Mouse (Mus musculus): Measurements from ENCODE around the gene 1110017D15Rik.
"Not testable (repeated sequence)": the region's sequence is repeated elsewhere in the genome, so short reads cannot be mapped to it uniquely, and the experiment has no call there.

1110017D15Rik gene

DNA sequence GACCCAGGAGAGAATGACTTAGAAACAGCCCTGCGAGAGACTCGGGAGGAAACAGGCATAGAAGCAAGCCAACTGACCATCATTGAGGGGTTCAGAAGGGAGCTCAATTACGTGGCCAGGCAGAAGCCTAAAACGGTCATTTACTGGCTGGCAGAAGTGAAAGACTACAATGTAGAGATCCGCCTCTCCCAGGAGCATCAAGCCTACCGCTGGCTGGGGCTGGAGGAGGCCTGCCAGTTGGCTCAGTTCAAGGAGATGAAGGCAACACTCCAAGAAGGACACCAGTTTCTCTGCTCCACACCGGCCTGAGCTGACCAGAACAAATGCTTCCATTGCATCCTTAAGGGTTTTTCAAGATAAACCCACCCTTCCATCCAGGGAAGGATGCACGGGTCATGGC, 36.9 kb downstream of the 1110017D15Rik start:
- DNase-seq (ENCODE audit: low read depth, low spot score): no peak

DNA sequence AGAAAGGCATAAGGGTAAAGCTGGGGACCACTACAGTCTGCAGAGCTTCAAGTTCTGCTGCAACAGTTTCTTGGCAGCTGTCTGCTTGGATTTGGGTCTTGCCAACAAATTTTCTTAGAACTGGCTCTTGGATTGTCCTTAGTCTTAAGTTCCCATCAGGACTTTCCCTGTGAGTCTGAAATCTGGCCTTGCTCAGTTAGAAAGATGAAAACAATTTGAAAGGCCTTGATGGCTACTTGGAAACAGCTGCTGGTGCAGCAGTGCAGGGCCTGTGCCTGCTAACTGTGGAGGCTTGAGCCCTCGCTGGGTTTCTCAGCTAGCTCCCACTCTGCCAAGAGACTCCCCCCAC, 37.7 kb downstream of the 1110017D15Rik start:
- DNase-seq (ENCODE audit: low read depth, low spot score): no peak

DNA sequence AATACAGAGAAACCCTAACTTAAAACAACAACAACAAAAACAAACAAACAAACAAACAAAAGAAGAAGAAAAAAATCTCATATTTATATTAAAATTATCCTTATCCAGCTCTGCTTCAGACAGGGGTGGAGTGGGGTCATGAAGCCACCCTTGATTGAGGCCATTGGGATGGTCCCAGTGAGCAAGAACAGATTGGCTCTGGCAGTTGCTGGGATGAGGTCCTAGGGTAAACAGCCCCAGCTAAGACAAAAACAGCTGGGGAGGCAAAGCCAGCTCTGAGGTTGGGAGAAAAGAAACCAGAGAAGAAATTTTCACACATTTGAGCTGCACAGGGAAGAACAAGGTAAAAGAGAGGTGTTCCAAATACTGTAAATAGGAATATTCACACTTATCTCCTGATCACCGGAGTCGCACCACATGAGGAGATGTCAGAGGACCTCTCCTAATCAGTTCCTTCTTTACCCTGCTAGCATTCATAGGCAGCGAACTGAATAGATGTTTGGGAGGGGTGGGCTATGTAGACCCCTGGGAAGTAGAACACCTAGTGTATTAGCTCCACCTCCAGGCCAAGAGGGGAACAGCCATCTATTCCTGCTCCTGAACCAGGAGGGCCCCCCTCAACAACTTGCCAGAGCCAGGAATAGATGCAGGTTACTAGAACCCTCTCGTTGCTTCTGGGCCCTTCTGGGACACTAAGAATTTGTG, 38.2 kb downstream of the 1110017D15Rik start:
- no peak for DNase-seq (ENCODE audit: low read depth, low spot score)

DNA sequence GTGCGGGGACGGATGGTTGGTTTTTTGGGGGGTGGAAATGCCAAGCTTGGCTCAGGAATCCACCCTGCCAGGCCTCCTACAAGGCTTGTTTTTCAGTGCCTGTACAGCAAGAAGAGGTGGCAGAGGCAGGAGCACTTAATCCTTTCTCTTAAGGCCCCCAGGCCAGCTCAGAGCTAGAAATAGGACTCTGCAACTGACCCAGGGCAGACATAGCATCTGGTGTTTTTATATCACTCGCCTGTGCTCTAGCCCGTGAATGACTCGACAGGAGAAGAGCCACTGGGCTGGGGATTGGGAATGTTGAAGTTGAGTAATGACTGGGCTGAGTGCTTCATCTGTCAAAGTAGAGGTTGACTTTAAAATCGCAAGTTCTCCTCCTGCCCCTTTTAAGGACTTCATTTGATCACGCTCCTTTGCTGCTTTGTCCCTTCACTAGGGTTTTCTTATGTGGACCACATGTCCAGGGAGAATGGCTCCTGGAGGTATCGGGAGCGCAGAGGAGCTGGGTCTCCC, 39.4 kb downstream of the 1110017D15Rik start:
- no peak for DNase-seq (ENCODE audit: low read depth, low spot score)

DNA sequence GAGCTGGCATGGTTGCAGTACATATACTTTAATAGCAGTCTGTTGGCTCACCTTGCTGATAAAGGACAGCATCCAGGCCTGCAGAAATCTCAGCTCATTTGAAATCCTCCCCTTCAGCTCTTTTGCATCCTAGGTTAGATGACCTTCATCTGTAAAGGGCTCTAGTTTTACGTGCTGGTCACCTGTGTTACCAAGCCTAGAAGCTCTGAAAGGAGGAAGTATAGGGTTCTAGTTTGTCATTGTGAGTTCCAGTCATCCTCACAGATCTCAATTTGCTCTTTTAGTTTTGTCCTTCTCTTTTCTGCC, 45.8 kb downstream of the 1110017D15Rik start:
- DNase-seq (ENCODE audit: low read depth, low spot score): no peak

DNA sequence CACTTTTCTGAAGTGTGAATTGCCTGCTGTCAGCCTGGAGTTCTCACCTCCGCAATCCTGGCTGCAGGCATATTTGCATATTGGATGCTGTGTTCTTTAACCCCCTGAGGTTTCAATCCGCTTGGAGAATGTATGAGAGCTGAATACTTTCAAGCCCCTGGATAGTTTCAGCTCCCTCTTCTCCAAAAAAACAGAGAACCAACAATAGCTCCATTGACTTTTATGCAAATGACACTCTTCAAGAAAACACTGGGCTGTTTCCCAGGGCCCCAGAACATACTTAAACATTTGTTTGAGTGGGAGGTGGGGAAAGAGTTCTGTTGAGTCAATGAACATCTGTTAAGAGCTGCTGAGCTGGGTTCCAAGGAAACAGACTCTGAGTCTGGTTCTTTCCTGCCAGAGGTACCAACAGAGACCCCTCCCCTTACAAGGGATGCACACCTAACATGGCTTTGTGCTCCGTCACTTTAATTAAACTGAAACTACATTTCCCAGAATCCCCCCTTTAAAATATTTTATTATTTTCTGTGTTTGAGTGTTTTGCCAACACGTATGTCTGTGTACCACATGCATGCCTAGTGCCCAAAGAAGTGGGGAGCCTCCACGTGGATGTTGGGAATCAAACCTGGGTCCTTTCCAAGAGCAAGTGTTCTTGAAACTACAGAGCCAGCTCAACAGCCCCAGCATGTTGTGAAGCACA, 46.3 kb downstream of the 1110017D15Rik start:
- DNase-seq (ENCODE audit: low read depth, low spot score): no peak

DNA sequence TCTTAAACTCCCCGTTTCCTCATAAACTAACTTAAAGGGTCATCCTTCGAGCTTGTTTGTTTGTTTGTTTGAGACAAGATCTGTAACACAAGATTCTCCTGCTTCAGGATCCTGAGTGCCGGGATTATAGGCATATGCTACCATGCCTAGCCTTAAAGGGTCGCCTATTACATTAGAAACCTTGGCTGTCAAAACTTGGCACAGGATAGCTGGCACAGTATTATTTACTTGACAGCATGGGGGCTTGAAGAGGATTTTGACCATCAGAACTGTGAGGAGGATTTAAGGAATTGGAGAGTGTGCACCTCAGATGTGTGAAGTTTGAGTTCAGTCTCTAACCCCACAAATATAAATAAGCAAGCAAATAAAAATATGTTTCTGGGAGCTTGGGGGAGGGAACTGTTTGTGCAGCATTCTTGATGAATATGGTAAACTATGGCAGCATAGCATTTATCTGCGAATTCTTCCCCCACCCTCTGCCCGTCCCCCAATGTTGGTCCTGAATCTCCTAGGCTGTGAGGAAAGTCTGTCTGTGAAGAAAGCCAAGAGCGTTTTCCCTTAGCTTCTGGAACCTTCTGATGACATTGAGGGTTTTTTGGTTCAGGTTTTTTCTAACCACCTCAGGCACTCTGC, 47.0 kb downstream of the 1110017D15Rik start:
- no peak for DNase-seq (ENCODE audit: low read depth, low spot score)

DNA sequence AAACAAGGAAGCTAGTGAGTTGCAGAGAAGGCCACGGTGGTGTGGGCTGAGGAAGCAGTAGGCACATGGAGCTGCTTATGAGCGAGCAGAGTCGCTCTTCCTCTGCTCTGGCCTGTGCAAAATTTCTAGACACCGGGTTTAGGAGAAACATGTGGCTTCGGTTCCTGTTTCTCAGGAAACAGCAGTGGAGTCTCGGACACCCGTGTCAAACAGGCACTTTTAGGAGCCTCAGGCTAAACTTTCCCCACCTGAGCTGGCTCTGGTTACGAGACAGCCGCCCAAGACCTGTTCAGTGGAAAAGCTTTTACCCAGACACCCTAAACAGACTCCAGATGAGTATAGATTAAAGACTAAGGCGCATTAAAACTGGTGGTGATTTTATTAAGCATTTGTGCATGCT, 47.9 kb downstream of the 1110017D15Rik start:
- DNase-seq (ENCODE audit: low read depth, low spot score): no peak

DNA sequence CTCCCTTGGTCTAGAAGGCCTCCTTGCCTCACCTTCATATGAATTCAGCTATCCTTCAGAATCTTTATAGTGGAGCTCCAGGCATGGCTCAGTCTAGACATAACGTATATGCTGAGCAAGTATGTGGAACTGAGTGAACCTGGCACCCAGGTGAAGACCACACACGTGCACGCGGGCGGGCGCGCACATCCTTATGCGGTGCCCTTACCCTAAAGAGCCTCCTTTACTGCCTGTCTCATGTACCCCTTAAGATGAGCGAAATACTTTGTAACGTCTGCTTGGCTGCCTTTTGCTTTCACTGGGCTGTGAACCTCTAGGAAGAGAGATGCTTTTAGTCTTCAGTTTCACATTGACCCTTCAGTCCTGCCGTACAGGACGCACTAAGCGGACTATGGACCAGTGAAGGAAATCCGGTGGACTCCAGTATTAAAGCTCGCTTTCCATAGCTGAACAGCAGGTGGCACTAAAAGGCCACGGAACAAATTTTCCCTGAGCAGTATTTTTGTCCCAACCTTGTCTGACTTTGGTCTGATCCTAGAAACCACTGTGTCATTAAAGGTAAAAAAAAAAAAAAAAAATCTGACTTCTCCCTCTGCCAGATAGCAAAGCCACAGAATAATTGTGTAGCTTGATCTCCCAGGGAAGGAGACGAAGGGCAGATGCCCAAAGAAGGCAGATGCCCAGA, 48.6 kb downstream of the 1110017D15Rik start:
- peak; percentile 65 for DNase-seq (ENCODE audit: low read depth, low spot score)

DNA sequence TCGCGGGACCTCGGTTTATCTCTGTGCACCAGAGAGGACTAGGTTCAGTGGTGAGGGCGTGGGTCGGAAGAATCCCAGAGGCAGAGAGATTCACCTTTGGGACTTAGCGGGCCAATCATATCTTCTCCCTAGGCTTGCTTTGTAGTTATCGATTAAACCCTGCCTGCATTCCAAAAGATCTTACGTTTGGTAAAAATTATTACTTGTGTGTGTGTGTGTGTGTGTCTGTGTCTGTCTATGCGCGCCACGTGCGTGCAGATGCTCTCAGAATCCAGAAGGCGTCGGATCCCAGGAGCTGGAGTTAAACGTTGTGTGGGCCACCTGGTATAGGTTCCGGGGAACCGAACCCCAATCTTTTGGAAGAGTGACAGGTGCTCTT, 51.9 kb downstream of the 1110017D15Rik start:
- DNase-seq (ENCODE audit: low read depth, low spot score): no peak

DNA sequence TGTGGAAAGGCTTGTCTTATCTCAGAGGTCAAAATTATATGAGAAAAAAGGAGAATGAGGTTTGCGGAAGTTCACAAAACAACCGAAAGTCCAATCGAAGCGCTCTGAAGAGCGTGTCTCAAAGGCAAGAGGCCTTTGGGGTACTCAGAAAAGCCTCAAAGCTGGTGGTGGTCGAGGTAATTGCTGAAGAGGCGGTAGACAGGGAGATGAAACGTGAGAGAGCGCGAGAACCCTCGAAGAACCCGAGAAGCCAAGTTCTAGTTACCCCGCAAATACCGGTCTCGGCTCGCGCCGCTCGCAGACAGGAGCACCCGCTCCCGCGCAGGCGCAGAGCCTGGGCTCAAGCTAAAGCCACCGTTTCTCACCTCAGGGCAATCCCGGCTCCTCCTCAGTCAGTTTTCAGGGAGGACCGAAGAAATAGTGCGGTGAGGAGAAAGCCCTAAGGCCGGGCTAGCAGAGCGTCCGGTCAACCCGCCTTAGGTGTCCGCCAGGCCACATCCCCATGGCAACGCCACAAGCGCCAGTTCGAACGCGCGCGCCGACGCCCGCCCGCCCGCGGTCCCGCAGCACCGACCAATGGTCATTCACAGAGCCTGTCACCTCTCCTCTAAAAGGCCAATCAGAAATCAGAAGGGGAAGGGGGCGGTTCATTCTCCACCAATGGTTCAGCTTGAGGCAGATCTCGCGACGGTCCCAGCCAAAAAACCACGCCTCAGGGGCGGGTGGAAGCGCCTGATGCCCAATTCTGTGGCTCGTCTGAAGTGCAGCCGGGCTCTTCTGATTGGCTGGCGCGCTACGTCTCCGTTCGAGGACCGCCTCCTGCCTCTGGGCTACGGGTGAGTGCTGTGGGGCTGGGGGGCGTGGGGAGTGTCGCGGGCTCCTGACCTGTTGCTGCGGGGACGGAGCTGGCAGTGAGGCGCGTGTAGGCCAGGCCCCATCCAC, 52.5 kb downstream of the 1110017D15Rik start, which contains the start of the genes Kif24 and Nudt2:
Gene Kif24 (minus strand): TSS at position 543 of the 942 bp plus-strand sequence.
Gene Nudt2 (plus strand): TSS at position 807 of the 942 bp plus-strand sequence.
- peak; percentile 100 for DNase-seq (ENCODE audit: low read depth, low spot score)

DNA sequence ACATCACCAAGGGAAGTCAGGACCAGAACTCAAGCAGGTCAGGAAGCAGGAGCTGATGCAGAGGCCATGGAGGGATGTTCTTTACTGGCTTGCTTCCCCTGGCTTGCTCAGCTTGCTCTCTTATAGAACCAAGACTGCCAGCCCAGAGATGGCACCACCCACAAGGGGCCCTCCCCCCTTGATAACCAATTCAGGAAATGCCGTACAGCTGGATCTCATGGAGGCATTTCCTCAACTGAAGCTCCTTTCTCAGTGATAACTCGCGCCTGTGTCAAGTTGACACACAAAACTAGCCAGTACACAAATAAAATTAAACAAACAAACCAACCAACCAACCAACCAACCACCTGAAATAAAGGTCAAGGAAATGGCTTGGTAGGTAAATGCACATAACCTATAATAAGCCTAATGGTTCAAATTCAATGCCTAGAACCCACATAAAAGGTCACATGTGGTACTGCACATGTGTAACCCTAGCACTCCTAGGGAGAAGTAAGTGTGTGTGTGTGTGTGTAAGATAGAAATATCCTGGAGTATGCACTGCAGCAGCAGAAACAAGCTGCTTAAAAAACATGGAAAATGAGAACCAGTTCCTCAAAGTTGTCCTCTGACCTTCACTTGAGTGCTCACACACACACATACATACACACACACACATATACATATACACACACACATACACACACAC, 53.9 kb downstream of the 1110017D15Rik start:
- DNase-seq (ENCODE audit: low read depth, low spot score): not testable (repeated sequence)

DNA sequence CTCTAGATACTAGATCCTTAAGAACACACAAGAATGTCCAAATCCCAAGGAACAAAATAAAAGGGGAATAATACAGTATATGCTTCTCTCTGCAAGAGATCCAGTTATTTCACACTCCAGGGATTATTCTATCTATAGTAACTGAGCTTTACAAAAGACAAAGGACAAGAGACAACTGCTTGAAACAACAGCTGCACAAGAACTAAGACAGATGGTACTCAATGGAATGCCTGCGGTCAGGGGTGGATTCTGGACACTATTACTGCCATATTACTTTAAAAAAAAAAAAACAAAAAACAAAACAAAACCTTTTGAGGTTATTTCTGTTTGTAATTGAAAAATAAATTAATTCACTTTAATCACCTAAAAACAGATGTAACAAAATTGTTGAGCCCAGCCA, 56.4 kb downstream of the 1110017D15Rik start:
- DNase-seq (ENCODE audit: low read depth, low spot score): no peak
